10 mouse cellular contexts compared by ENCODE assay signal in genomic region chr11:52065841-52066240, GRCm38 (mm10). TPM values are rescaled to one million over a fixed set of nuclear protein-coding genes. Genes with fewer than 3 reads are reported as not detected.
DNase-seq lines count a peak whose midpoint lies in the region; ATAC-seq and TF ChIP-seq lines count a peak whose summit lies in the region.
"Had no signal": no experiment of that assay in that cellular context is flagged by ENCODE, and none has a peak within 500 bp of the region (broad histone marks: within the 10 kb centered on the region; RNA-seq: fewer than 3 reads in every experiment).

No protein-coding gene starts in this region.

- DNase-seq in midbrain, embryonic 10.5 days (ENCODE audit: low spot score) = no peak
- DNase-seq in midbrain, postnatal 0 days (ENCODE audit: low spot score) = no peak
- peak; percentile 45 for DNase-seq in thymus, postnatal 25 days
- no peak for DNase-seq in urinary bladder, postnatal 25 days (ENCODE audit: low spot score)
- DNase-seq: cerebellum, adult 2 months; kidney, adult 2 months had no signal

- H3K4me2 ChIP-seq in midbrain, postnatal 0 days (ENCODE audit: low read depth, low read length, poor library complexity, severe bottlenecking) = no peak overlapping the region
- H3K4me2 ChIP-seq in liver, embryonic 12.5 days = peak overlapping the region; percentile 48
- H3K4me2 ChIP-seq: limb, embryonic 13.5 days had no signal

- no peak for ATAC-seq in midbrain, postnatal 0 days (ENCODE audit: low FRiP score)
- ATAC-seq in common myeloid progenitor, adult 5-6 weeks (replicated peaks; ENCODE audit: low read depth, poor library complexity, severe bottlenecking) = peak; percentile 75
- no peak for ATAC-seq in liver, embryonic 12.5 days
- no peak for ATAC-seq in erythroid progenitor cell, adult 5-6 weeks (replicated peaks; ENCODE audit: low FRiP score, poor library complexity, severe bottlenecking)

- H3K4me1 ChIP-seq in midbrain, embryonic 10.5 days = peaks cover 8% of the 10 kb centered on the region
- no peaks in the 10 kb centered on the region for H3K4me1 ChIP-seq in midbrain, postnatal 0 days (ENCODE audit: insufficient read depth, low read length)
- H3K4me1 ChIP-seq in liver, embryonic 12.5 days = peaks cover 19% of the 10 kb centered on the region

- no peak overlapping the region for H3K4me3 ChIP-seq in midbrain, embryonic 10.5 days
- H3K4me3 ChIP-seq in midbrain, postnatal 0 days (ENCODE audit: low read depth, low read length) = no peak overlapping the region
- no peak overlapping the region for H3K4me3 ChIP-seq in liver, embryonic 12.5 days
- H3K4me3 ChIP-seq: limb, embryonic 13.5 days had no signal

- WGBS in midbrain, embryonic 10.5 days = 9% methylated on average over 5 of the region's 5 CpGs
- WGBS in midbrain, postnatal 0 days = 14% methylated on average over 5 of the region's 5 CpGs
- 3% methylated on average over 5 of the region's 5 CpGs for WGBS in liver, embryonic 12.5 days (ENCODE audit: insufficient replicate concordance)

- H3K27me3 ChIP-seq in midbrain, embryonic 10.5 days (ENCODE audit: low read depth, poor library complexity, severe bottlenecking) = no peaks in the 10 kb centered on the region
- H3K27me3 ChIP-seq in midbrain, postnatal 0 days (ENCODE audit: insufficient read depth, low read length) = no peaks in the 10 kb centered on the region
- H3K27me3 ChIP-seq in liver, embryonic 12.5 days (replicated peaks) = no peaks in the 10 kb centered on the region
- H3K27me3 ChIP-seq: limb, embryonic 13.5 days had no signal

- H3K9ac ChIP-seq in midbrain, postnatal 0 days (replicated peaks; ENCODE audit: low read length, poor library complexity, severe bottlenecking) = no peak overlapping the region
- peak overlapping the region; percentile 39; the same call in 1 of the 2 replicates for H3K9ac ChIP-seq in liver, embryonic 12.5 days
- H3K9ac ChIP-seq: limb, embryonic 13.5 days had no signal

- no peak for TF ChIP-seq CTCF in midbrain, postnatal 0 days (IDR thresholded peaks at IDR 0.05)

- H3K36me3 ChIP-seq in midbrain, embryonic 10.5 days = no peaks in the 10 kb centered on the region
- H3K36me3 ChIP-seq in midbrain, postnatal 0 days (ENCODE audit: insufficient read depth, low read length) = no peaks in the 10 kb centered on the region
- no peaks in the 10 kb centered on the region for H3K36me3 ChIP-seq in liver, embryonic 12.5 days
- H3K36me3 ChIP-seq: limb, embryonic 13.5 days had no signal

- no peaks in the 10 kb centered on the region for H3K9me3 ChIP-seq in midbrain, embryonic 10.5 days (replicated peaks)
- no peaks in the 10 kb centered on the region for H3K9me3 ChIP-seq in midbrain, postnatal 0 days (ENCODE audit: low read length)
- 0 out of 2 replicates have a peak, but pooled peaks cover 3% of the 10 kb centered on the region for H3K9me3 ChIP-seq in liver, embryonic 12.5 days (replicated peaks)
- H3K9me3 ChIP-seq: limb, embryonic 13.5 days had no signal

- 0 out of 2 replicates have a peak overlapping the region, but pooled peaks have one; percentile 53 for H3K27ac ChIP-seq in midbrain, embryonic 10.5 days (replicated peaks)
- no peak overlapping the region for H3K27ac ChIP-seq in midbrain, postnatal 0 days (ENCODE audit: low read depth, low read length)
- no peak overlapping the region for H3K27ac ChIP-seq in liver, embryonic 12.5 days
- H3K27ac ChIP-seq: limb, embryonic 13.5 days had no signal

RNA-seq across cellular contexts. Expression of gene Ppp2ca, which starts 32.6 kb away (rescaled TPM):
- 90.0 and 93.8 TPM in 2 replicates for polyA plus RNA-seq in midbrain, embryonic 10.5 days (2016; fragmentation: Nextera tagmentation; extraction: Ambion mirVana)
- 141 and 143 TPM in 2 replicates for total RNA-seq in midbrain, postnatal 0 days (2014; rRNA removed)
- 107 and 114 TPM in 2 replicates for polyA plus RNA-seq in midbrain, postnatal 0 days (2015; fragmentation: Nextera tagmentation; extraction: Ambion mirVana)
- total RNA-seq in common myeloid progenitor, adult 5-6 weeks (2017) = 109 and 112 TPM in 2 replicates
- 59.1 and 60.2 TPM in 2 replicates for polyA plus RNA-seq in liver, embryonic 12.5 days (2016; fragmentation: Nextera tagmentation; extraction: Ambion mirVana)
- 52.6 and 69.2 TPM in 2 replicates for total RNA-seq in erythroid progenitor cell, adult 5-6 weeks (2015; ENCODE audit: low replicate concordance)
- total RNA-seq in erythroid progenitor cell, adult 5-6 weeks (2017; ENCODE audit: low replicate concordance) = 68.0 and 82.9 TPM in 2 replicates
